In genomic region chr5:133666473-133666872, GRCm38 (mm10) we compare ENCODE assay signal across 10 mouse cellular contexts.
A peak's percentile ranks its signal among the peaks of the same experiment; 100 is the strongest.
DNase-seq lines count a peak whose midpoint lies in the region; ATAC-seq and TF ChIP-seq lines count a peak whose summit lies in the region.
"Had no signal": no experiment of that assay in that cellular context is flagged by ENCODE, and none has a peak within 500 bp of the region (broad histone marks: within the 10 kb centered on the region; RNA-seq: fewer than 3 reads in every experiment).

No protein-coding gene starts in this region.

- no peak overlapping the region for H3K27ac ChIP-seq in forebrain, embryonic 11.5 days (ENCODE audit: low read depth, low read length)
- no peak overlapping the region for H3K27ac ChIP-seq in forebrain, embryonic 16.5 days (ENCODE audit: low read length)
- H3K27ac ChIP-seq in midbrain, embryonic 10.5 days (replicated peaks), result no peak overlapping the region
- H3K27ac ChIP-seq in midbrain, embryonic 13.5 days, result no peak overlapping the region
- H3K27ac ChIP-seq in midbrain, postnatal 0 days (ENCODE audit: low read depth, low read length), result no peak overlapping the region
- H3K27ac ChIP-seq: liver, embryonic 15.5 days had no signal

- H3K27me3 ChIP-seq in forebrain, embryonic 11.5 days (ENCODE audit: control insufficient read depth, insufficient read depth, low read length), result no peaks in the 10 kb centered on the region
- no peaks in the 10 kb centered on the region for H3K27me3 ChIP-seq in forebrain, embryonic 16.5 days (replicated peaks; ENCODE audit: control insufficient read depth, insufficient read depth, low read length)
- H3K27me3 ChIP-seq in midbrain, embryonic 10.5 days (ENCODE audit: low read depth, poor library complexity, severe bottlenecking), result no peaks in the 10 kb centered on the region
- no peaks in the 10 kb centered on the region for H3K27me3 ChIP-seq in midbrain, embryonic 13.5 days
- no peaks in the 10 kb centered on the region for H3K27me3 ChIP-seq in midbrain, postnatal 0 days (ENCODE audit: insufficient read depth, low read length)
- H3K27me3 ChIP-seq: liver, embryonic 15.5 days had no signal

- H3K36me3 ChIP-seq in forebrain, embryonic 11.5 days (ENCODE audit: control insufficient read depth, insufficient read depth, low read length), result no peaks in the 10 kb centered on the region
- no peaks in the 10 kb centered on the region for H3K36me3 ChIP-seq in forebrain, embryonic 16.5 days (ENCODE audit: control insufficient read depth, insufficient read depth)
- H3K36me3 ChIP-seq in midbrain, embryonic 10.5 days, result no peaks in the 10 kb centered on the region
- H3K36me3 ChIP-seq in midbrain, embryonic 13.5 days, result no peaks in the 10 kb centered on the region
- no peaks in the 10 kb centered on the region for H3K36me3 ChIP-seq in midbrain, postnatal 0 days (ENCODE audit: insufficient read depth, low read length)
- H3K36me3 ChIP-seq: liver, embryonic 15.5 days had no signal

- H3K4me3 ChIP-seq in forebrain, embryonic 11.5 days (ENCODE audit: low read depth, low read length), result no peak overlapping the region
- no peak overlapping the region for H3K4me3 ChIP-seq in forebrain, embryonic 16.5 days (replicated peaks; ENCODE audit: low read length)
- H3K4me3 ChIP-seq in midbrain, embryonic 10.5 days, result no peak overlapping the region
- H3K4me3 ChIP-seq in midbrain, embryonic 13.5 days (replicated peaks), result no peak overlapping the region
- H3K4me3 ChIP-seq in midbrain, postnatal 0 days (ENCODE audit: low read depth, low read length), result no peak overlapping the region
- H3K4me3 ChIP-seq: erythroblast, embryonic 14.5 days; liver, embryonic 15.5 days had no signal

- peak; percentile 56 for TF ChIP-seq CTCF in midbrain, postnatal 0 days (IDR thresholded peaks at IDR 0.05)

- no peak for ATAC-seq in forebrain, embryonic 11.5 days (replicated peaks; ENCODE audit: low FRiP score)
- ATAC-seq in forebrain, embryonic 16.5 days, result no peak
- no peak for ATAC-seq in midbrain, embryonic 13.5 days
- no peak for ATAC-seq in midbrain, postnatal 0 days (ENCODE audit: low FRiP score)

- H3K9ac ChIP-seq in forebrain, embryonic 11.5 days (ENCODE audit: low read length), result no peak overlapping the region
- H3K9ac ChIP-seq in forebrain, embryonic 16.5 days (replicated peaks; ENCODE audit: low read depth, low read length), result no peak overlapping the region
- H3K9ac ChIP-seq in midbrain, embryonic 13.5 days (replicated peaks), result no peak overlapping the region
- no peak overlapping the region for H3K9ac ChIP-seq in midbrain, postnatal 0 days (replicated peaks; ENCODE audit: low read length, poor library complexity, severe bottlenecking)
- H3K9ac ChIP-seq: liver, embryonic 15.5 days had no signal

- no peak overlapping the region for H3K4me2 ChIP-seq in forebrain, embryonic 11.5 days (ENCODE audit: low read depth, low read length, severe bottlenecking)
- H3K4me2 ChIP-seq in forebrain, embryonic 16.5 days (ENCODE audit: low read length), result no peak overlapping the region
- H3K4me2 ChIP-seq in midbrain, embryonic 13.5 days (replicated peaks), result no peak overlapping the region
- H3K4me2 ChIP-seq in midbrain, postnatal 0 days (ENCODE audit: low read depth, low read length, poor library complexity, severe bottlenecking), result no peak overlapping the region
- H3K4me2 ChIP-seq: liver, embryonic 15.5 days had no signal

- 35% methylated on average over 6 of the region's 6 CpGs for WGBS in forebrain, embryonic 11.5 days
- WGBS in forebrain, embryonic 16.5 days, result 38% methylated on average over 6 of the region's 6 CpGs
- 38% methylated on average over 6 of the region's 6 CpGs for WGBS in midbrain, embryonic 10.5 days
- WGBS in midbrain, embryonic 13.5 days, result 43% methylated on average over 6 of the region's 6 CpGs
- WGBS in midbrain, postnatal 0 days, result 39% methylated on average over 6 of the region's 6 CpGs

- no peaks in the 10 kb centered on the region for H3K4me1 ChIP-seq in forebrain, embryonic 11.5 days (replicated peaks; ENCODE audit: control insufficient read depth, insufficient read depth, low read length)
- peaks cover 4% of the 10 kb centered on the region; the same call in 1 of the 2 replicates for H3K4me1 ChIP-seq in forebrain, embryonic 16.5 days (replicated peaks; ENCODE audit: control insufficient read depth, insufficient read depth, low read length)
- peaks cover 2% of the 10 kb centered on the region; the same call in 1 of the 2 replicates for H3K4me1 ChIP-seq in midbrain, embryonic 10.5 days
- H3K4me1 ChIP-seq in midbrain, embryonic 13.5 days (replicated peaks), result no peaks in the 10 kb centered on the region
- H3K4me1 ChIP-seq in midbrain, postnatal 0 days (ENCODE audit: insufficient read depth, low read length), result no peaks in the 10 kb centered on the region
- H3K4me1 ChIP-seq: liver, embryonic 15.5 days had no signal

- H3K9me3 ChIP-seq in forebrain, embryonic 11.5 days (ENCODE audit: control insufficient read depth, low read length), result no peaks in the 10 kb centered on the region
- no peaks in the 10 kb centered on the region for H3K9me3 ChIP-seq in forebrain, embryonic 16.5 days (ENCODE audit: control insufficient read depth, low read length)
- H3K9me3 ChIP-seq in midbrain, embryonic 10.5 days (replicated peaks), result no peaks in the 10 kb centered on the region
- H3K9me3 ChIP-seq in midbrain, embryonic 13.5 days, result no peaks in the 10 kb centered on the region
- H3K9me3 ChIP-seq in midbrain, postnatal 0 days (ENCODE audit: low read length), result no peaks in the 10 kb centered on the region
- H3K9me3 ChIP-seq: liver, embryonic 15.5 days had no signal

- peak; percentile 70 for DNase-seq in forebrain, embryonic 11.5 days (ENCODE audit: low spot score)
- DNase-seq in midbrain, embryonic 10.5 days (ENCODE audit: low spot score), result peak; percentile 38
- peak; percentile 72 to 85 for DNase-seq in cerebellum, postnatal 14 days
- DNase-seq in layer of hippocampus, adult 8-10 months (ENCODE audit: low spot score in 2 of 2), result peak; percentile 12 to 56
- no peak for DNase-seq in midbrain, postnatal 0 days (ENCODE audit: low spot score)
- DNase-seq in adipocyte (ENCODE audit: low spot score), result no peak

Comparison
In these comparisons a context has a peak if more than half of its experiments do, and no peak if none do; other contexts are left out.
1. DNase-seq: peak in forebrain, embryonic 11.5 days (single experiment), midbrain, embryonic 10.5 days (single experiment), cerebellum, postnatal 14 days (2 of 2) and layer of hippocampus, adult 8-10 months (2 of 2); none in midbrain, postnatal 0 days (single experiment) and adipocyte (single experiment).